Mouse (Mus musculus) ovary, postnatal 10 days (tissue): ENCODE measurements around the gene A530032D15Rik.
"Not testable (repeated sequence)": the region's sequence is repeated elsewhere in the genome, so short reads cannot be mapped to it uniquely, and the experiment has no call there.

Source experiments
- DNase-seq: peaks from one replicate; pipeline ENCODE4 v3.0.0; 2022; ENCODE audit warnings: low spot score

A530032D15Rik gene

DNA sequence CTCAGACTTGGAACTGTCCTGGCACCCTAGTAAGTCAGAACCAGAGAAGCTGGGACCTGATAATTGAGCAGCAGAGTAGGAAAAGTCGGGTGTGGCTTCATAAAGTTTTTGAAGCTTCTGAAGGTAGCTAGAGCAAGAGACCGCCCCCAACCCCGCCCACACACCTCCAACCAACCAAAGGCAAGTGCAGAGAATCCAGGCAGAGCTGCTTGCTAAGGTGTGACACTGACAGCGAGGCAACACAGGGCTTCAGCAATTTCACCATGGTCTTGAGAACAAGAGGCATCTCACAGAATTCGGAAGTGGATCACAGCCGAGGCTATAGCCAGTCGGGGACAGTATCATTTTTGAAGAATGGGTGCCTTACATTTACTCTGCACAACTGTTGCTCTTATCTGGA is at the start of gene A530032D15Rik:
Gene A530032D15Rik, minus strand, starts transcription at position 101 of the 400 bp plus-strand sequence.
- not testable (repeated sequence) for DNase-seq

- not testable (repeated sequence) for DNase-seq
These were observed 45.5 kb upstream of the A530032D15Rik start for GRCm38 (mm10) chr1:85155151-85155550.

DNA sequence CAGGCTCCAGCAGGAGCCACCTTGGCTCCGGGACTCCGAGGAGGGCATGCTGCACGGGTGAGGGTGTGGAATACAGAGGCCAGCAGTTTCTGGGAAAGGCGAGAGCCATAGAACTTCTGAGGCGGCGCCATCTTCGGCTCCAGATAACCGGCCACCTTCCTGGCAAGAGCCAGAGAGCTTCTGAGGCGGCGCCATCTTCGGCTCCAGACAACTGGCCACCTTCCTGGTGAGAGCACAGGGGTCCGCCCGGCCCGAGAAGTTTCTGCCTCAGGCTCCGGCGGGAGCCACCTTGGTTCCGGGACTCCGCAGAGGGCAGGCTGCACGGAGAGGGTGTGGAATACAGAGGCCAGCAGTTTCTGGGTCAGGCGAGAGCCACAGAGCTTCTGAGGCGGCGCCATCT is 24.0 kb upstream of the A530032D15Rik start:
- not testable (repeated sequence) for DNase-seq

GRCm38 (mm10) chr1:85121841-85122240 is 12.2 kb upstream of the A530032D15Rik start:
- DNase-seq, result not testable (repeated sequence)

GRCm38 (mm10) chr1:85118341-85118740 is 8.7 kb upstream of the A530032D15Rik start:
- DNase-seq, result not testable (repeated sequence)

DNA sequence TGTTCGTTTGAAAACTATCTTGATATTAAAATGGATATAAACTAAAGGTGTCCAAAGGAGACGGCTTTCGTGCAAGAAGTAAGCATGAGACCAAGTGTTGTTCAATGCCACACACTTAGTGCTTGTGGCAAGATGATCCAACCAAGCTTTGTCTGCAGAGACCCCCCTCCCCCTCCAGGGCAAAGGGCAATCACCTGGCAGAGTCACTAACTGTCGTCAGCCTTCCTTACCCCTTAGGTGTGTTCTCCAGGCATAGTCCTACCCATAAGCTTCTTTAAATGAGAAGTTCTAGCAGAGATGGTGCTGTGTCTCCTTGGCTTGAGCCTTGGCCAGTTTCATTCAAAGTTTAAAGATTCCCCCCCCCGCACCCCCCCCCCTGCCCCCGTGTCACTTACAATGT is 7.9 kb upstream of the A530032D15Rik start:
- not testable (repeated sequence) for DNase-seq

GRCm38 (mm10) chr1:85114666-85115402 is 5.2 kb upstream of the A530032D15Rik start:
- not testable (repeated sequence) for DNase-seq

- DNase-seq, result not testable (repeated sequence)
These were observed 4.4 kb upstream of the A530032D15Rik start for GRCm38 (mm10) chr1:85114078-85114477.

GRCm38 (mm10) chr1:85112889-85113288 is 3.2 kb upstream of the A530032D15Rik start:
- DNase-seq, result not testable (repeated sequence)

GRCm38 (mm10) chr1:85112266-85112665 is 2.6 kb upstream of the A530032D15Rik start:
- DNase-seq, result not testable (repeated sequence)

- not testable (repeated sequence) for DNase-seq
These were observed 1.9 kb upstream of the A530032D15Rik start for GRCm38 (mm10) chr1:85111572-85111971.

DNA sequence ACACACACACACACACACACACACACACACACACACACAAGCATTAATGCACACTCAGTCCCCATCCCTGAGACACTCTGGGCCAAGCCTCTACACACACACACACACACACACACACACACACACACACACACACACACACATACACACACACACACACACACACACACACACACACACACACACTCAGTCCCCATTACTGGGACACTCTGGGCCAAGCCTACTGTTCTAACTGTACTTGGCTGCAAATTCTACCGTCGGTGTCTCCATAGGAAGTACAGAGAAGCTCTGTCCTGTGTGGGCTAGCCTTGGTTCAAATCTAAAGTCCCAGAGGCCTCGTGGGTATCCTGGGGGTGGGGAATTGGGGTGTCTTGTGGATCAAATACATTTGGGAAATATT is 1.2 kb upstream of the A530032D15Rik start:
- not testable (repeated sequence) for DNase-seq

- DNase-seq, result not testable (repeated sequence)
These were observed 3.6 kb downstream of the A530032D15Rik start for GRCm38 (mm10) chr1:85106013-85106412.

DNA sequence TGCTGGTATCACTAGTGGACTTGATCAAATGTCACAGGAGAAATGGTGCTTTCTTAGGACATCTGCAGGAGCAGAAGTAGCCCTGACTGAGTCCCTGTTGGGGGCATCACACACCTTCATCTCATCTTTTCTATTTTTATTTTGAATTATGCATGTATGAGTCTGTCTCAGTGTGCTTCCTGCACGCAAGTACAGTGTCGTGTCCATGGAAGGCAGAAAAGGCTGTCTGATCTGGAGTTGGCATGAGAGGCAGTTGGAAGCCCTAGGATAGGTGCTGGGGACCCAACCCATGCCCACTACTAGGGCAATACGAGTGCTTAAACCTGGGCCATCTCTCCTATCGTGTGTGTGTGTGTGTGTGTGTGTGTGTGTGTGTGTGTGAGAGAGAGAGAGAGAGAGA is 4.3 kb downstream of the A530032D15Rik start:
- peak; percentile 15 for DNase-seq

- not testable (repeated sequence) for DNase-seq
These were observed 7.9 kb downstream of the A530032D15Rik start for GRCm38 (mm10) chr1:85101754-85102153.

- not testable (repeated sequence) for DNase-seq
These were observed 9.8 kb downstream of the A530032D15Rik start, which contains the start of gene Gm10553 for GRCm38 (mm10) chr1:85099864-85100263. Gene Gm10553, plus strand, starts transcription at chr1:85100164.

DNA sequence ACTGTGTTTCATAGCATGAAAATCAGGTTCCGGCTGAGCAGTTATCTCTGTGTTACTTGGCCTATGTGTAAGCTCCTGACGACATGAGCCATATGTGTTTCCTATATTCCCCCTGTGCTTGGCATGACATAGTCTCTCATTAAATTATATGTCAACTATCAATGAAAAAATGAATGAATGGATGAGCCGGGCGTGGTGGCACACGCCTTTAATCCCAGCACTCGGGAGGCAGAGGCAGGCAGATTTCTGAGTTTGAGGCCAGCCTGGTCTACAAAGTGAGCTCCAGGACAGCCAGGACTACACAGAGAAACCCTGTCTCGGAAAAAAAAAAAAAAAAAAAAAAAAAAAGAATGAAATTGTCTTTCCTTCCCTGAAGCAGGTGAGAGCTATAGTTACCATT is 10.6 kb downstream of the A530032D15Rik start:
- not testable (repeated sequence) for DNase-seq

DNA sequence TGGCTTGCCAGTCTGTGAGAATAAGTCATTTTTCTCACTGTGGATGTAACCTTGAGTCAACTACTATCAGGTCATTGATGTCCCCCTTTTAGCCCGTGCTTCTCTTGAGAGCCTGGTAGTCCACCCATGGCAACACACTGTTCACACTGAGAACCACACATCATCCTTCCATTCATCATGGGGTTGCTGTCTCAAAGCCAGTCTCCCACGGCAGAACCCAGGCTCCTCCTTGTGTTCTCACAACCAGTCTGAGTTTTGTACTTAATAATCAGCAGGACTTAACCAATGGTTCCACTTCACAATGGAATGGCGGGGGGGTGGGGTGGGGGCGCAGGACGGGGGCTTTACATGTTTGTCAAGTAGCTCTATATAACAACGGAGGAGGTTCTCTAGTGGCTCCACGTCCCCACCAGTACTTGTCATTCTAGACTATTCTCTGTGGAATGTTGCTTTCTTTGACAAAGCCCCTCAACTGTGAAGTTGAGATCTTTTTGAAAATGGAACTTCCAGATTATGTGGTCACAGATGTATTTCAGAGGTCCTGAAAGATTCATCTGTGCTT is 16.6 kb downstream of the A530032D15Rik start:
- DNase-seq, result not testable (repeated sequence)

GRCm38 (mm10) chr1:85092169-85092568 is 17.5 kb downstream of the A530032D15Rik start:
- not testable (repeated sequence) for DNase-seq

GRCm38 (mm10) chr1:85086211-85086610 is 23.4 kb downstream of the A530032D15Rik start:
- DNase-seq, result not testable (repeated sequence)

DNA sequence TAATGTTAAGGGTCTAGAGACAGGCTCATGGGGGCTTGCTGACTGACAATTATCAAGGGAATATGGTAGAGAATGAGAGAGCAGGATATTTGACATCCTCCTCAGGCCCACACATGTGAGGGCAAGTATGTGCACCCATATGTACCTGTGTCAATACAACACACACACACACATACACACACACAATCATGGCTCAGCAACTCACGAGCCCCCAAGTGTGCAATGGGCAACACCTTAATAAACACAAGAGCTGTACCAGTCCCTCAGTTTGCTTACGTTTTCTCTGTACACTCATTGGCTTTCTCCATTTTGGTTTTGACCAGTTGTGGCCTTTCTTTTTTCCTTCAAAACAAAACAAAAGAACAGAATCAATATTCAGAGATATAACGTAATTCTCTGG is 24.9 kb downstream of the A530032D15Rik start:
- DNase-seq, result not testable (repeated sequence)

- DNase-seq, result not testable (repeated sequence)
These were observed 36.6 kb downstream of the A530032D15Rik start for GRCm38 (mm10) chr1:85073099-85073498.

DNA sequence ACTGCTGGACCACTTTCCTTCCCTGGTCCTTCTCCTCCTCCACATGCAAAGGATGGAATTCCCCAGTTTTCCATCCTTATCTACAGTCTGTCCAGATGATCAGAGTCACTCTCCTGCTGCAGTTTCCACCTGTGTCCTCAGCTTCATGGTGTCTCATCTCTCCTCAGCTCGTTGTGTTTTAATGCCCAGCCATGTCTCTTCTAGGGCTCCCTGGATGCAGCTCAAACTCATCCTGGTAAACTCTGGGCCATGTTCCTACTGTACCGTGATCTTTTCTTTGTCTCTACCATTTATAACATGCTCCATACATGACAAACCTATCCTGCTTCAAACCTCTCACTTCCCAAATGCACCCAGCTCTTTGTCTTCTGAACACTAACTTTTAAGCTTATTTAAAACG is 38.0 kb downstream of the A530032D15Rik start:
- DNase-seq, result not testable (repeated sequence)
